Mouse (Mus musculus) brain, adult 2 months (tissue): ENCODE data around the gene Cds1.

ENCODE experiments used
- DNase-seq: peaks from one replicate; pipeline ENCODE4 v3.0.0; 2011; ENCODE audit warnings: low read depth, low spot score

The Cds1 gene

DNA sequence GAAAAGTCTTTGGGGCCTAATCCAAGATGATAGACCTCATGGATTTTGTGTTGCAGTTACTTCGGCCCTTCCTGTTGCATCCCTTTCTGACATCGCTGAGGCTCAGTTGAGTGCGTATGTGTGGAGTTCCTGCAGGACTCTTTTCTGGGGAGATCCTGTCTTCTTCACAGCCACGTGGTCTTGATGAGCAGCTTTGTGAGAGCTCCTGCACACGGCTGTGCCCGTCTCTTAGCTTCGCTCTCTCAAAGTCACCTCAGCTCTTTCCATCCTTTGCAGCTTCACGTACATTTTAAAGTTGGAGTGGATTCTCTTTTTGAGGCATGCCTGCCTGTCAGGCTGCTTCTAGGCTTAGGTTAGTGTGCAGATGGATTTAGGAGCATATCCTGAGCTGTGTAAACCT, 11.6 kb downstream of the Cds1 start:
- peak; percentile 61 for DNase-seq

DNA sequence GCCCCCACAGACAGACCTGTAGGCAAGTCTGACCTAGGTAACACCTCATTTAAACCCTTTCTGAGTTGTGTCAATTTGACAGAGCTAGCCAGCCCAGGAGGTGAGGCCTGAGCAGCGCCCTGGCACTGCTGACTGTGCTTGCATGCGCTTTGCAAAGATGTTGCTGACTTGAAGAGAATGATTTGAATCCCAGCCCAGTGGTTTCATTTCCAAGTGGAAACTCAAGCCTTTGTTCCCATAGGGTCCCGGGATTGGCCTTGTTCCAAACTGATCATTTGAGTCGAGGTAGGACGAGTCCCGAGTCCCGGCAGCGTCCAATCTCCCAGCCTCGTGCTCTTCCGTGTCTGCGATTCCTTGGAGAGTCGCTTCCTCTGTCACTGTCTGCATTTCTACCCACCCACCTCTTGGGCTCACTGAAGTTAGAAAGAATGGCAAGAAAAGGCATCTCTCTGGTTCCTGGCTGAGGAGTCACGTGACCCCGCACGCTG, 14.5 kb downstream of the Cds1 start:
- no peak for DNase-seq

DNA sequence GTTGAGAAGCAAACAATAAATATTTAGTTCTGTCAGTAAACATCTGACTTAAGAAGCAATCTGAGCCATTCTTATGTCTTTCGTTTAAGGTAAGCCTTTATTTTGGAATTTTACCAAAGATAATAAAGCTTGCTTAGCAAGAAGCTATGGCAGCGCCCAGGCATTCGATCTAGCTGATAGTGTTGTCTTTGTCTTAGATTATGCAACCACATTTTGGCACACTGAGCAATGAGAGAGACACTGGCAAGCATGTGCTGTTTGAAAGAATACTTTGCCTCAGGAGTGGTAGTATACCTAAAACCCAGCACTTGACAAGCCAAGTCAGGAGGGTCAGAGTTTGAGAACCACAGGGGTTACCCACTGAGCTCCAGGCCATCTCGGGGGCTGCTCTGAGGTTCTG, 16.0 kb downstream of the Cds1 start:
- DNase-seq: peak; percentile 72

DNA sequence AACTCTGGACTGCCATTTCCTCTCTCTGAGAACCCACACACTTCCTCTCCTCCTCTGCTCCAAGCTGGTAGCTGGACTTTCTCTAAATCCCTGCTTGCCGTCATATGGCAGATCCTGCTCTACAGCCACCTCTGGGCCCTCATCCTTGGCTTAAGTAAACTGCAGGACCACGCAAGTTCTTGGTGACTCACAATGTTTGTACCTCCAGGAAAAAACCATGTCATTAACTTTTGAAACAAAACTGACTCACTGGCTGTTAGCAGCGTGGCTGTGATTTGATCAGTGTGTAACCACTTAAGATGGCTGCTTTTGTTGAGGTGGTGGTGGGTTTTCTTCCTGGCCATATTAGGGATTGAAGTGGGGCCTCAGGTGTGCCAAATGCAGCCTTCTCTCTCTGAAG, 19.4 kb downstream of the Cds1 start:
- peak; percentile 63 for DNase-seq

DNA sequence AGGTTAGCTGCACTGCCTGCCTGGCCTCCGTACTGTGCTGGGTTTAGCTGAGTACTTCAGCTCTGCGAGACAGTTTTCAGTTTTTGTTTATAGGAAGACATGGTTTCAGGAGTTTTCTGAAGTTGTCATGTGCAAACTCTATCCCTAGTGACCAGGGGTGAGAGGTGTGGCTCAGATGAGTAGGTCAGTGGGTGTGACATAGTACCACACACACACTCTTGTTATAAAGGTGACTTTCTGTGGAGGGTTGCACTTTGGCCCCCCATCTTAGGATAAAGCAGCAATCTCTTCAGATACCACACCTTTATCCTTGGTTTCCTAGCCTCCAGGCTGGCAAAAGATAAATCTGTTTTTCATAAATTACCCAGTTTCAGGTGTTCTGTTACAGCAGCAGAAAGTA, 19.9 kb downstream of the Cds1 start:
- no peak for DNase-seq

DNA sequence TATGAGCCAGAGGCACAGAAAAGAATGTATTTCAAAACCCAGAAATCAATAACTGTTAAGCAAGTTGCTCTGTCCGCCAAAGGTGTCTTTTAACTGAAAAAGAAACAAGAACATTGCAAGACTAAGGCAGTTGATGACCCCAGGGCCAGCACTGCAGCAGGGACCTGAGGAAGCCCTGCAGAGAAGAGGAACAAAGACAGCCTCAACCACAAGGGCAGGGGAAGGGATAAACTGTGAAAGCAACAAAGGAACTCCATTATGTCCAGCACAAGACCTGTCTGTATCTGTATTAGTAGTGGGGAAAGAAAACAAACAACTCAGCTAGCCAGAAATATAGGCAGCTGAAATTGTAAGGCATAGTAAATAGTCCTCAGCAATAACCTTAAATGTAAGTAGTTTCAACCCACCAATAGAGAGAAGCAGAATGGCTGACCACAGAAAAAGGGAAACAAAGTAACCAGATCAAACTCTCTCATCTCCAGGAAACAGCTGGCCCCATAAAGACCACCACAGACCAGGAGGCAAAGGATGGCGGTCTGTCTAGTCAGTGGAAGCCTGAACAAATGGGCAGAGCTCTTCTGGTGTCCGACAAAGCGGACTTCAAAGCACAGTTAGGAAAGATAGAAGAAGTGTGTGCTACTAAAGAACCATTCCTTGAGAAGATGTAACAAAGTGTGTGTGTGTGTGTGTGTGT, 21.1 kb downstream of the Cds1 start:
- no peak for DNase-seq

DNA sequence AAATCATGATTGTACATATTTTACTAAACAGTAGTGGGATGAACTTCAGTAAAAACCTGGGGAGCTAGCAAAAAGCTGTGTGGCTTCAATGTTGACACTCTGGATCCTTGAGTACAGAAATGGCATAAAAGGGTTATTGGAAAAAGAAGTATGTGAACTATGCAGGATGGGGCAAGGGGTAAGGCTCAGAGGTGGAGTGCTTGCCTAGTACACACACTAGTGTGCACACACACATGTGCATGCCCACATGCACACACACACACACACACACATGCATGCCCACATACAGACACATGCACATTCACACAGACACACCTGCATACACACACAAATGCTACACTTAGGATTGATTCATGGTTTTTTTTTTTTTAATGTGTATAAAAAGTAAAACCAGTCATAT, 24.8 kb downstream of the Cds1 start:
- no peak for DNase-seq

DNA sequence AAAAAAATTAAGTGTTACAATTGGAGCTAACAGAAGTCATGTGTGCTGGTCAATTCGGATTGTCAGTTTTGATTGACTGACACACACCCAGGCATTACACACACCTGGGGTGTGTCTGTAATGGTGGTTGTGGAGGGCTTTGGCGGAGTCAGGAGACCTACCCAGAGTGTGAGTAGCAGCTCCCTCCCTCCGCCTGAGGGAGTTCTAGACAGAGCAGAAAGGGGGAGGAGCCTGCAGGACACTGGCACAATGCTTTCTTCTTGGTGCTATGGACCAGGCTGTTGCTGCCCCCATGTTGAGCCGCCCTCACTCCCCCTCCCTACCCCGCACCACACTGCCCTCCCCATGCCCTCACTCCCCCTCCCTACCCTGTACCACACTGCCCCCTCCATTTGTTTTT, 25.6 kb downstream of the Cds1 start:
- DNase-seq: no peak

DNA sequence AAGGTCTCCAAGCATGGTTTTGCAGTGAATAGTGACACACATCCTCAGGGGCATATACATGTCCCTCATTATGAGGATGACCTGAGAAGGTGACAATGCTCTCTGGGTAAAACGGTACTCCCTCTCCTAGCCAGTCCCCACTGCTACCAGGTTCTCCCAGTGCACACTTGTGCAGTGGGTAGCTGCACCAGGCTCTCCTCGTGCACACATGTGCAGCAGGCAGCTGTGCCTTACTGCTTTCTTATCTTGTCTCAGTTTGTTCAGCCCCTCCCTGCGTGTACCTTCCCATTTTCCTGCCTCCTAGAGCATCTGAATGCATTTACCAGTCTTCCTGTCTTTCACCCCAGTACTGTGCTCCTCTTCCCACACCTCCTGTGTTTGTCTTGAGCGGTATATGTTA, 27.7 kb downstream of the Cds1 start:
- DNase-seq: no peak

DNA sequence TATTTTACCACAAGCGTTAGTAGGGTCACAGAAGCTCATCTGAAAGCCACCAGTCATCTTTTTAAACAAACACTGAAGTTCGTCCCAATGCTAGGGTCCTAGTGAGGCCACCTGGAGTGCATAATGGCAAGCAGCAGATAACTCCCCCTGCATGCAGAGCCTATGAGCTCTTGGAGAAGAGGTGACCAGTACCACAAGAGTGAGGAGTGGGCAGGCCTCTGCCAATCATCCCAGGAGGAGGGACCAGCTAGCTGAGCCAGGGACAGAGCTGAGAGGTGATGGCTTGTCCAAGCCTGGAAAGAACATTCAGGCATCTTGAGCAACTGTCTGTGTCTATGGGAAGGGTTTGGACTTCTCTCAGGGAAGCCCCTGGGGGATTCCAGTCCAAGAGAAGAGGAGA, 37.0 kb downstream of the Cds1 start:
- no peak for DNase-seq

DNA sequence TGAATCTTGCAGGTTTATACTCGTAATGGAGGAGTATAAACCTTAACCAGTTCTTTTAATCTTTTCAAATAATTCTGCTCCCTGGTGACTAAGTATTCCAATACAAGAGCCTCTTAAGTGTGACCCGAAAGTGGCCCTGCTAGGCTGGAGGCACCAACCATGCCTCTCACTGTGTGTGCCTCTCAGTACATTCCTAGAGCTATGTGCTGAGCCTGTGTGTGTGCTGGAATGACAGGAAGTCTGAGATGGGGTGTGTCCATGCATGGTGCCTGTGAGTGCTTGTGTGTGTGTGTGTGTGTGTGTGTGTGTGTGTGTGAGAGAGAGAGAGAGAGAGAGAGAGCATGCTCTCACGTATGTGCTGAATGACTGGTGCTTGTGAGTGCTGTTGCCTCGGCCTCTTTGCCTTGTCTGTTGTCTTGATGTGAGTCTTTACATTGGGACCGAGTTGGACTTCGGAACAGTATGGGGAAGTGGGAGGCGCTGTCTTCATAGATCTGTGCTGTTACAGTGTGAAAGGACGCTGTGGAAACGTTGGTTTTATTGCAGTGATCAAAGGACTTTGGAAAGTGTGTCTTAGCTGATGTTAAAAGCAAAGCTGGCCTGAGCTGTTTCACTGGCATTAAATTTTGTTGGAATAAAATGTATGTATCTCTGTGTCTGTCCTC, 37.6 kb downstream of the Cds1 start:
- no peak for DNase-seq

DNA sequence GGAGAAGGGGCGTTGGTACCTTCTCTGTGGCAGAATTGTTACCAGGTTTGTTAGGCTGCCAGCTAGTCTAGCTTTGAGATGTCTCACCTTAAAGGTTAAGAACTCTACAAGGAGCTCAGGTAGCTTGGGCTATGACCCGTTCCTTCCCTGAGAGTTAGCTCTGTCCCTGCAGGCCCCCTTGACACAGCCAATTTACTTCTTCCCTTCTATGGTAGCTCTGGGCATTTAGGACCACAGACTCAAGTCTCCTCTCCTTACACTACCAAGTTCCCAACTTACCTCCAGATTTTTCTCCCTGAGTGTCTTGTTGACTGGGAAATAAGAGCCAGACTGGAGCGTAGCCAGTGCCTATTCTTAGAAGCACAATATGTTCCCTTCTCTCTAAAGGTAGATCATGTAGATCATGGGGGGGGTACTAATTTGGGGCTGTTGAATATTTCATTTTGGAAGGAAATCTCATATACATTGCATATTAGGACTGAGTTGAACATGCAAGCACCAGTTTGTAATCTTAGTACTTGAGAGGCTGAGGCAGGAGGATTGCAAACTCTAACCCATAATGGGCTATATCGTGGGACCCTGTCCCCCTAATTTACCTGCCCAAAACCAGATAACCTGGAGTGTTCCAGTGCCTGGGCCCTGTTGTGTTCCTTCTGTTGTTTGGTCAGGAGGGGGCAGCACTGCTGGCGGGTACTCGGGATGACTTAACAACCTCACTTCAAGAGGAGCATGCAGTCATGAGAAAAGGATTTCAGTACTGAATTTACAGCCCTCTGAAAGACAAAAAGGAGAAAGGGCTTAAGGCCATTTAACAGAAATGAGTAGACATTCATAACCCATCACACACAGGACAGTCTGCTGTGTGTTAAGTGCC, 46.6 kb downstream of the Cds1 start:
- DNase-seq: peak; percentile 89

DNA sequence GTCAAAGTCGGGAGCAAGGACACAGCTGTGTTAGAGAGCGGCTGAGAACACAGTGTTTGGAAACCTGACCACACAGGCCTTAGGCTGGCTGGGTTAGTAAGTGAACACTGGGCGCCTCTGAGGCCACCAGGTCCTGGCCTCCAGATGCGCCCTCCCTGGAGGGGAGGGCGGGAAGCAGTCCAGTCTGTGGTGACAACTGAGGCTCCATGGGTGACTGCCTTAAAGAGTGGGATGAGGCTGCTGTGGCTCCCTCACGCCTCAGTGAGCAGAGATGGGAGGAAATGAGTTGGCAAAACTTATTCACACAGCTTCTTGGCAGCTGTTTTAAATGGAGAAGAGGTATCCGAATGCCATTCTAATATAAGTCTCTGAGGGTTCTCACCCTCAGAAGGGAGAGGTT, 51.9 kb downstream of the Cds1 start:
- DNase-seq: peak; percentile 41

DNA sequence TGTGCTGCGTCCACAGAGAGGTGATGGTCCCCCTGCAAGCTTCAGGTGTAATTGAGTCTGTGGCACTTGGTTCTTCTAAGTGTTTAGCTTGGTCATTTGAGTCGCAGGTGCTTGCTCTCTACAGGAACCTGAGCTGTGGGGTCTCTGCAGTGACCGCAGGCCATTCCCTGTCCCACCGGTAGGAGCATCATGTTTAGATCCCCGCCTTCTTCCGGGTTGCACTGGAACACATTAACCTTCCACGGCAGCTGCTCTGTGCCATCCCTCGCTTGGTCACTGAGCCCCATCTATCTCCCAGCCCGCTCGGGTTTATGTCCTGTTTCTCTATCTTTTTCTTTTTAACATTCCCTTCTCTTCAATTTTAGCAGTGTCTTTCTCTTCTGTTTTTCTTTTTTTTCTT, 54.3 kb downstream of the Cds1 start:
- DNase-seq: no peak

DNA sequence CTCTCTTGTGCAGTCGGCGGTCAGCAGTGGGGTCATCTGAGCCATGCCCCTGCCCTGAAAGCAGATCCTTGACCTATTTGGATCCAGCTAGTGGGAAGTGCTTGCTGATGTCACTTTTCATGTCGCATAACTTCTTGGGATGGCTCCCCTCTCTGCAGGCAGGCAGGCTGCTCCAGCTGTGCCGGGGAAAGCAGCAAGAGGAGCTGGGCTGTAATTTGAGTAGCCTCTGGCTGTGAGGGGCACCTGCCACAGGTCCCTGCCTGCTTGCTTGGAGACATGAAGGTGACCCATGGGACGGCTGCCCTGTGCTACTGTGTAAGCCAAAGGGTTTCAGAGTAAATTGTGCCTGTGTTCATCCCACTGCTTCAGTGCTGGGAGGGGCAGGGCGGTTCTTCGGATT, 54.9 kb downstream of the Cds1 start:
- no peak for DNase-seq

DNA sequence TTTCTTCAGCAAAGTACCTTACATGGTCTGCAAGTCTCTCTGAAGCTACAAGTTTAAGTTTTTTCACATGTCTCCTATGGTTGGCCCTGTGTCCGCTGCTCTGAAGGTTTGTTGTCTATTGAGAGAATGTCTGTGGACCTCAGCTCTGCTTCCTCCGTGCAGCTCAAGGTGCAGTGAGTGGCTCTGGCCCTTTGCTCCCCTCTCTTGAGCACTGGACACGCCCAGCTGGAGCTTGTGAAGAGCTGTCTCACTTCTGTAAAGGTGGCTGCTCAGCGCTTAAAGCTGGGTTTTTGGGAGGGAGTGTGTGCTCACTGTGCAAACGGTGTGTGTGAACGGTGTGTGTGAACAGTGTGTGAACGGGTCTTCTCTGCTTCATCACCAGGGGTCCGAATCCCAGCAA, 56.1 kb downstream of the Cds1 start:
- DNase-seq: no peak

DNA sequence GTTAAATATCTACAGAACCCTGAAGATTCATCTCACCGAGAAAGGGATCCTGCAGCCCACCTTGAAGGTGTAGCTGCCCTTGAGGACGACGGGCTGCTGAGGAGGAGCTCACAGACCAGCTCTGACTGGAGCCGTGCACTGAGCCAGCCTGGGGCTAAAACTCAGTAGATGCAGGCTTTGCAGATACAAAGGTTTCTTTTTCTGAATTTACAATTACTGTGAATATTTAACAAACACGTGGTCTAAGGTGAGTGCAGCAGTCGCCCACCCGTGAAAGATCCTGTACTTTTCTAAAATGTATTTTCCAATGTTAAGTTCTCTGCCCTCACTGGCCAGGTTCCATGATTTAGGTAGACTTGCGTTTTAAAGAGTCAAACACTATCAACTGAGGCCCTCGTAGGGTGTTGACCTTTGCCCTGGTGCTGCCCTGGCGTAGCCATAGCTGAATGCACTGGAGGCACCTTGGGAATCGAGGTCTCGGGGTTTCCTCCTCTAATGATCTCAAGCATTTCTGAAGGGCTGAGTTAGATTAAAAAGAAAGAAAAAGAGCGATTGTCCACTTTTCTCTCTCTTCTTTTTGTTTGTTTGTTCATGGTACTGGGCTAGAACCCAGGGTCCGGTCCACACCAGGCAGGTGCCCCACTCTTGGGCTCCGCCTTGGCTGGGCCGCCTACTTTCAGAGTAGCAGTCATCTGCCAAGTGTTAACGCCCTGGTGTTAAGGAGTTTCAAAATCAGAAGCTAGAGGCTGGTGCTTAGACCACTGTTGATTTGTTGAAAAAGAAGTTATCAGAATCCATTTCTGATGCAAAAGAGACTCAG, 56.8 kb downstream of the Cds1 start:
- no peak for DNase-seq

DNA sequence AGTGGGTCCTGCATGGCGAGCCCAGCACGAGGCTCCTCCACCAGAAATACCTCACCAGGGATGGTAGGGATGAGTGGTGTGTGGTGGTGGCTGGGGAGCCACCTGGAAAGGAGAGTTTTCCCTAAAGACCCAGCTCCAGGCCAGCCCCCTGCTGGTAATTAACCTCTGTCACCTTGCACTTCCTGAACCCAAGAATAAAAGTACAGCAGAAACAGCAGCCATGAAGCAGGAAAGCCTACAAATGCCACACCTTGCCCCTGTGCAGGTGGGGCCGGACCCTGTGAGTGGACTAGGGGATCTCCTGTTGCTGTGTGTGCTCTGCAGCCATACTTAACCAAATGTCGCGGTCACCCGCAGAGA, 57.4 kb downstream of the Cds1 start:
- no peak for DNase-seq

DNA sequence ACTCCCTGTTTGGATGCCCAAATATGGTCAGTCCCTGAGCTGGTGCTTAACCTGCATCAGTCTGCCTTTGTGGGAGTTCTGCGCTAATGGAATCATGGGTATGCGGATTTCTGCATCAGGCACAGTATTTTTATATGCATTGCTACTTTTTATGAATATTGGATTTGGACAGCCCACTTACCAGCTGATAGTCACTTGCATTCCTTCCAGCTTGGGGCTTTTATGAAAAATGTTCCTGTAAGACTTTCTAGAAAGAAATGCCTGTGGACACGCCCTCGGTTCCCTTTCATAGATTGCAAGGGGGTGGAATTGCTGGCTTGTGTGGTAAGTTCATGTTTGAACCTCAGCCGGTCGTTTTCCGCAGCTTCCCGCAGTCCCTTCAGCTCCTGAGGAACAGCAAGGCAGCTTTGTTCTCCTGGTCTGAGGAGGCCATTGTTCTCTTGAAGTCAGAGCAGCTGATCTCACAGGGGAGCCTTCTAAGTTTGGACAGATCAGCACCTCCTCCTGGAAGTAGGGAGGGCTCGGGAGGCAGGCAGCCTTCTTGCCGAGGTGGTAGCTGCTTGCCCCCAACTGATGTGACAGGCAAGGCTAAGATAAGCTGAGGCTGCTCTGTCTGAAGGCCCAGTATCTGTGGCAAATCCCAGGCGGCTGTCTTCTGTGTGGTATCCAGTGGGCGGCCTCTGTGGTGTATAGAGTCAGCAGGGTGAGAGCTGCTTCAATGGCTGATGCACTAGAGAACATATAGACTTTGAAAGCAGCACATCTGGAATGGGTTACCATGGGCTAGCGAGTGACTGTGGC, 60.4 kb downstream of the Cds1 start:
- peak; percentile 76 for DNase-seq

DNA sequence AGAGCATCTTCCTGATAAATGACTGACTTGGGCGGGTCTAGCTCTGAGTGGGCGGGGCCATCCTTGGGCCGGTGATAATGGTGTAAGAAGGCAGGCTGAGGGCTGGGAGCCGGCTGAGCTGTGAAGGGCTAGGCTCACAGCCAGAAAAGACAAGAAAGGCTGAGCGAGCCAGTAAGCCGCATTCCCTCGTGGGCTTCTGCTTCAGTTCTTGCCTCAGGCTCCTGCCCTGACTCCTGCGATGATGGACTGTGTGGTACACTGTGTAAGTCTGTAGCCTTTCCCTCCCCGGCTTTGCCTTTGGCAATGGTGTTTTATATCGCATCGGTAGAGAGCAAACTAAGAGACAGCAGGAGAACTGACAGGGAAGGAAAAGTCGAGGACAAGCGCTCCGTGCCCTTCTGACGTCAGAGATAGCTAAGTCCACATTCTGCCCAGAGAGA, 61.6 kb downstream of the Cds1 start:
- DNase-seq: peak; percentile 72

DNA sequence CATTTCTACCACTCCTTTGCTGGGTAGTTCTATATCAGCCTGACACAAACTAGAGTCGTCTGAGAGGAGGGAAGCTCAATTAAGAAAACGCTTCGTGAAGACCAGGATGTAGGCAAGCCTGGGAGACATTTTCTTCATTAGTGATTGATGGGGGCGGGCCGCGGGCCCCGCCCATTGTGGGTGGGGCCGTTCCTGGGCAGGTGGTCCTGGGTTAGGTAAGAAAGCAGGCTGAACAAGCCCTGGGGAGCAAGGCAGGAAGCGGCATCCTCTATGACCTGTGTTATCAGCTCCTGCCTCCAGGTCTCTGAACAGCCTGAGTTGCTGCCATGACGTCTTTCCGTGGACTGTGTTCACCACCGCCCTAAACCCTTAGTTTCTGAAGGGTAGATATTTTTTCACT, 62.5 kb downstream of the Cds1 start:
- DNase-seq: no peak
